16 mouse cellular contexts compared by ENCODE assay signal in genomic region chr9:18508098-18508497, GRCm38 (mm10). TPM values are rescaled to one million over a fixed set of nuclear protein-coding genes. Genes with fewer than 3 reads are reported as not detected.
DNase-seq lines count a peak whose midpoint lies in the region; ATAC-seq and TF ChIP-seq lines count a peak whose summit lies in the region.
"Had no signal": no experiment of that assay in that cellular context is flagged by ENCODE, and none has a peak within 500 bp of the region (broad histone marks: within the 10 kb centered on the region; RNA-seq: fewer than 3 reads in every experiment).

No protein-coding gene starts in this region.

- no peaks in the 10 kb centered on the region for H3K27me3 ChIP-seq in forebrain, embryonic 16.5 days (replicated peaks; ENCODE audit: control insufficient read depth, insufficient read depth, low read length)
- H3K27me3 ChIP-seq in forebrain, embryonic 15.5 days: no peaks in the 10 kb centered on the region
- H3K27me3 ChIP-seq in E14TG2a.4 (ENCODE audit: insufficient read depth, low read length): no peaks in the 10 kb centered on the region
- H3K27me3 ChIP-seq: embryonic facial prominence, embryonic 13.5 days; heart, embryonic 13.5 days; neural tube, embryonic 13.5 days had no signal

- H3K27ac ChIP-seq in forebrain, embryonic 16.5 days (ENCODE audit: low read length): no peak overlapping the region
- H3K27ac ChIP-seq in forebrain, embryonic 15.5 days (replicated peaks): no peak overlapping the region
- H3K27ac ChIP-seq: embryonic facial prominence, embryonic 13.5 days; heart, embryonic 13.5 days; liver, embryonic 14.5 days; neural tube, embryonic 13.5 days had no signal

- peak; percentile 56 for TF ChIP-seq CTCF in E14TG2a.4 (conservative IDR thresholded peaks at IDR 0.05; ENCODE audit: low read length)

- H3K4me1 ChIP-seq in forebrain, embryonic 16.5 days (replicated peaks; ENCODE audit: control insufficient read depth, insufficient read depth, low read length): no peaks in the 10 kb centered on the region
- H3K4me1 ChIP-seq in forebrain, embryonic 15.5 days: no peaks in the 10 kb centered on the region
- H3K4me1 ChIP-seq in E14TG2a.4 (replicated peaks; ENCODE audit: low read depth, low read length): no peaks in the 10 kb centered on the region
- H3K4me1 ChIP-seq: embryonic facial prominence, embryonic 13.5 days; heart, embryonic 13.5 days; neural tube, embryonic 13.5 days had no signal

- 60% methylated on average over 2 of the region's 2 CpGs for WGBS in forebrain, embryonic 16.5 days
- WGBS in forebrain, embryonic 15.5 days: 52% methylated on average over 2 of the region's 2 CpGs

- H3K9ac ChIP-seq in forebrain, embryonic 16.5 days (replicated peaks; ENCODE audit: low read depth, low read length): no peak overlapping the region
- no peak overlapping the region for H3K9ac ChIP-seq in forebrain, embryonic 15.5 days (replicated peaks)
- H3K9ac ChIP-seq: embryonic facial prominence, embryonic 13.5 days; heart, embryonic 13.5 days; liver, embryonic 14.5 days; neural tube, embryonic 13.5 days had no signal

- H3K4me3 ChIP-seq in forebrain, embryonic 16.5 days (replicated peaks; ENCODE audit: low read length): no peak overlapping the region
- no peak overlapping the region for H3K4me3 ChIP-seq in forebrain, embryonic 15.5 days
- H3K4me3 ChIP-seq in E14TG2a.4 (replicated peaks; ENCODE audit: low read length): 0 out of 2 replicates have a peak overlapping the region, but pooled peaks have one; percentile 37
- H3K4me3 ChIP-seq: embryonic facial prominence, embryonic 13.5 days; heart, embryonic 13.5 days; neural tube, embryonic 13.5 days had no signal

- intact Hi-C loops in left cerebral cortex, postnatal 25 days (cut with DNase I): loop anchor here (2.0 kb wide), 1 partner anchor 237 kb away; no protein-coding TSS in a partner anchor

- no peak overlapping the region for H3K4me2 ChIP-seq in forebrain, embryonic 16.5 days (ENCODE audit: low read length)
- H3K4me2 ChIP-seq in forebrain, embryonic 15.5 days (replicated peaks): no peak overlapping the region
- H3K4me2 ChIP-seq: embryonic facial prominence, embryonic 13.5 days; heart, embryonic 13.5 days; neural tube, embryonic 13.5 days had no signal

- peak; percentile 1 to 2 for DNase-seq in left cerebral cortex, postnatal 25 days (ENCODE audit: low spot score in 2 of 2)
- DNase-seq in left cerebral cortex, adult 11 months (ENCODE audit: low spot score): no peak
- DNase-seq in layer of hippocampus, postnatal 14 days (ENCODE audit: low spot score in 2 of 2): peak; percentile 14 to 34
- no peak for DNase-seq in adipocyte (ENCODE audit: low spot score)
- DNase-seq in gastrocnemius, adult 8-10 months (ENCODE audit: low spot score in 2 of 2): no peak
- DNase-seq: cerebellum, adult 11 months had no signal

- ATAC-seq in forebrain, embryonic 16.5 days: 0 out of 2 replicates have a peak, but pooled peaks have one; percentile 45
- no peak for ATAC-seq in forebrain, embryonic 15.5 days (replicated peaks)

- no peaks in the 10 kb centered on the region for H3K36me3 ChIP-seq in forebrain, embryonic 16.5 days (ENCODE audit: control insufficient read depth, insufficient read depth)
- H3K36me3 ChIP-seq in forebrain, embryonic 15.5 days: no peaks in the 10 kb centered on the region
- no peaks in the 10 kb centered on the region for H3K36me3 ChIP-seq in E14TG2a.4 (ENCODE audit: insufficient read depth, low read length)
- H3K36me3 ChIP-seq: embryonic facial prominence, embryonic 13.5 days; heart, embryonic 13.5 days; neural tube, embryonic 13.5 days had no signal

- H3K9me3 ChIP-seq in forebrain, embryonic 16.5 days (ENCODE audit: control insufficient read depth, low read length): no peaks in the 10 kb centered on the region
- H3K9me3 ChIP-seq in forebrain, embryonic 15.5 days: no peaks in the 10 kb centered on the region
- H3K9me3 ChIP-seq in E14TG2a.4 (ENCODE audit: low read length): no peaks in the 10 kb centered on the region
- H3K9me3 ChIP-seq: embryonic facial prominence, embryonic 13.5 days; heart, embryonic 13.5 days; neural tube, embryonic 13.5 days had no signal

RNA-seq across cellular contexts. Expression of gene Mbd3l1, which starts 29.9 kb away (rescaled TPM):
- polyA plus RNA-seq in forebrain, embryonic 16.5 days (2015; fragmentation: Nextera tagmentation; extraction: Ambion mirVana): not detected in 2 replicates
- polyA plus RNA-seq in forebrain, embryonic 15.5 days (2015; fragmentation: Nextera tagmentation; extraction: Ambion mirVana): not detected in 2 replicates
- not detected for total RNA-seq in left cerebral cortex, postnatal 25 days (2021)
- total RNA-seq in layer of hippocampus, postnatal 14 days (2021): not detected
- total RNA-seq in gastrocnemius, adult 8-10 months (2022): not detected
- total RNA-seq: left cerebral cortex, adult 18-20 months; megakaryocyte progenitor cell, adult 5-6 weeks had no signal
- polyA plus RNA-seq: embryonic facial prominence, embryonic 13.5 days; heart, embryonic 13.5 days; intestine, embryonic 14.5 days; liver, embryonic 14.5 days; neural tube, embryonic 13.5 days had no signal

RNA-seq across cellular contexts. Expression of gene Zfp558, which starts 30.0 kb away (rescaled TPM):
- polyA plus RNA-seq in forebrain, embryonic 16.5 days (2015; fragmentation: Nextera tagmentation; extraction: Ambion mirVana): 55.0 and 58.0 TPM in 2 replicates
- 42.1 and 50.8 TPM in 2 replicates for polyA plus RNA-seq in forebrain, embryonic 15.5 days (2015; fragmentation: Nextera tagmentation; extraction: Ambion mirVana)
- total RNA-seq in left cerebral cortex, postnatal 25 days (2021): 1 to 10 TPM; 2.3 to 2.8 TPM
- 1 to 10 TPM; 3.5 to 3.8 TPM for total RNA-seq in layer of hippocampus, postnatal 14 days (2021)
- total RNA-seq in gastrocnemius, adult 8-10 months (2022): 1 to 10 TPM; 1.0 to 1.5 (median 1.2) TPM

Comparison
In these comparisons a context has a peak if more than half of its experiments do, and no peak if none do; other contexts are left out.
1. DNase-seq: peak in left cerebral cortex, postnatal 25 days (2 of 2) and layer of hippocampus, postnatal 14 days (2 of 2); none in left cerebral cortex, adult 11 months (single experiment), adipocyte (single experiment) and gastrocnemius, adult 8-10 months (0 of 2).